Mouse (Mus musculus): ENCODE results near the gene Nsmce1. TPM values are rescaled to one million over a fixed set of nuclear protein-coding genes. Genes with fewer than 3 reads are reported as not detected.

The Nsmce1 gene
- total RNA-seq, 2 experiments from 2014 or later = 10.0 to 12.0 TPM

GRCm38 (mm10) chr7:125486121-125486630 lies 5.2 kb downstream of the Nsmce1 start:
- no peak overlapping the region for H3K27ac ChIP-seq
- no peak overlapping the region for H3K4me3 ChIP-seq
- no peak for TF ChIP-seq CTCF (IDR thresholded peaks at IDR 0.05)
- intact Hi-C loops (cut with DNase I) = no loop called here
- no peak for DNase-seq

- DNase-seq = no peak
- TF ChIP-seq CTCF (IDR thresholded peaks at IDR 0.05) = no peak
- intact Hi-C loops (cut with DNase I) = no loop called here
- Histone ChIP-seq H3K4me3 (no peak overlapping the region), H3K27ac (no peak overlapping the region)
These were observed 6.6 kb downstream of the Nsmce1 start for GRCm38 (mm10) chr7:125484791-125485190.

GRCm38 (mm10) chr7:125482886-125483285 lies 8.5 kb downstream of the Nsmce1 start:
- intact Hi-C loops (cut with DNase I) = no loop called here
- TF ChIP-seq CTCF (IDR thresholded peaks at IDR 0.05) = no peak

GRCm38 (mm10) chr7:125482339-125482738 lies 9.1 kb downstream of the Nsmce1 start:
- no peak for TF ChIP-seq CTCF (IDR thresholded peaks at IDR 0.05)
- intact Hi-C loops (cut with DNase I) = no loop called here
- H3K27ac ChIP-seq = no peak overlapping the region
- no peak overlapping the region for H3K4me3 ChIP-seq
- DNase-seq = no peak

More at GRCm38 (mm10) chr7:125482886-125483285, 8.5 kb downstream of the Nsmce1 start:
- no peak overlapping the region for H3K27ac ChIP-seq
- no peak overlapping the region for H3K4me3 ChIP-seq
- DNase-seq = no peak

GRCm38 (mm10) chr7:125480518-125480917 lies 10.9 kb downstream of the Nsmce1 start:
- intact Hi-C loops (cut with DNase I) = no loop called here
- no peak for TF ChIP-seq CTCF (IDR thresholded peaks at IDR 0.05)
- DNase-seq = no peak
- Histone ChIP-seq H3K4me3 (no peak overlapping the region), H3K27ac (no peak overlapping the region)

- intact Hi-C loops (cut with DNase I) = no loop called here
- no peak for TF ChIP-seq CTCF (IDR thresholded peaks at IDR 0.05)
- peak; percentile 45 for DNase-seq
- H3K27ac ChIP-seq = no peak overlapping the region
- no peak overlapping the region for H3K4me3 ChIP-seq
These were observed 12.9 kb downstream of the Nsmce1 start for GRCm38 (mm10) chr7:125478391-125478984.

- DNase-seq = peak; percentile 45
- no peak for TF ChIP-seq CTCF (IDR thresholded peaks at IDR 0.05)
- intact Hi-C loops (cut with DNase I) = no loop called here
- H3K27ac ChIP-seq = peak overlapping the region; percentile 72
- no peak overlapping the region for H3K4me3 ChIP-seq
These were observed 15.7 kb downstream of the Nsmce1 start for GRCm38 (mm10) chr7:125475601-125476251.

GRCm38 (mm10) chr7:125474535-125474934 lies 16.9 kb downstream of the Nsmce1 start:
- no peak overlapping the region for H3K27ac ChIP-seq
- intact Hi-C loops (cut with DNase I) = no loop called here
- no peak for DNase-seq
- TF ChIP-seq CTCF (IDR thresholded peaks at IDR 0.05) = no peak
- no peak overlapping the region for H3K4me3 ChIP-seq

- H3K4me3 ChIP-seq = peak overlapping the region; percentile 55
- peak; percentile 83 for DNase-seq
- H3K27ac ChIP-seq = peak overlapping the region; percentile 81
- peak; percentile 98 for TF ChIP-seq CTCF (IDR thresholded peaks at IDR 0.05)
- intact Hi-C loops (cut with DNase I) = loop anchor here (2.0 kb wide), 3 partner anchors 21 to 167 kb away; no protein-coding TSS in a partner anchor
These were observed 19.2 kb downstream of the Nsmce1 start for GRCm38 (mm10) chr7:125471991-125472741.

- intact Hi-C loops (cut with DNase I) = loop anchor here (1.0 to 2.0 kb wide), 2 partner anchors 110 to 168 kb away; no protein-coding TSS in a partner anchor
- no peak overlapping the region for H3K4me3 ChIP-seq
- no peak for TF ChIP-seq CTCF (IDR thresholded peaks at IDR 0.05)
These were observed 20.5 kb downstream of the Nsmce1 start for GRCm38 (mm10) chr7:125470901-125471300.

GRCm38 (mm10) chr7:125469937-125470336 lies 21.5 kb downstream of the Nsmce1 start:
- TF ChIP-seq CTCF (IDR thresholded peaks at IDR 0.05) = peak; percentile 91
- Histone ChIP-seq H3K27ac (no peak overlapping the region), H3K4me3 (no peak overlapping the region)
- DNase-seq = peak; percentile 74
- intact Hi-C loops (cut with DNase I) = loop anchor here (1.0 to 2.0 kb wide), 2 partner anchors 111 to 169 kb away; no protein-coding TSS in a partner anchor

More at GRCm38 (mm10) chr7:125470901-125471300, 20.5 kb downstream of the Nsmce1 start:
- DNase-seq = no peak
- no peak overlapping the region for H3K27ac ChIP-seq

- TF ChIP-seq CTCF (IDR thresholded peaks at IDR 0.05) = no peak
- H3K4me3 ChIP-seq = no peak overlapping the region
- no peak for DNase-seq
- intact Hi-C loops (cut with DNase I) = no loop called here
- H3K27ac ChIP-seq = no peak overlapping the region
These were observed 29.2 kb downstream of the Nsmce1 start for GRCm38 (mm10) chr7:125462200-125462599.

GRCm38 (mm10) chr7:125453671-125454070 lies 37.7 kb downstream of the Nsmce1 start:
- Histone ChIP-seq H3K4me3 (no peak overlapping the region), H3K27ac (no peak overlapping the region)
- no peak for TF ChIP-seq CTCF (IDR thresholded peaks at IDR 0.05)
- DNase-seq = no peak
- intact Hi-C loops (cut with DNase I) = no loop called here
